Mouse (Mus musculus): ENCODE results near the gene Tas2r117.

Gene Tas2r117

DNA sequence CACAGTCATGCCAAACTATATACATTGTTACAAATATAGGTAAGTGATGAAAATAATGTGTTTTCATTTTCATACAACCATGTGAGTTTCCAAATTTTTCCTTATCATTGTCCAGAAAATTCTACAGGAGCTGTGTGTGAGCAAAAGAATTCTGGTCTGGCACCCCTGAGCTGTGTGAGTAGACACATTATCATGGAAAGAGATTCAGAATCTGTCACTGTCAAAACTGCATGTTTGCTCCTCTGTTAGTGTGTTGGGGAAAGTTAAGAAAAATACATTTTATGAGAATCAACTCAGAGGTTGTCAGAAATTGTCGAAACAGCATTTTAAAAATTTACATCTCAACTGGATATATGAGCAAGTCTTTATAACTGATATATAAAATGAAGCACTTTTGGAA lies at the start of gene Tas2r117:
Gene Tas2r117, plus strand, starts transcription at position 301 of the 400 bp plus-strand sequence.
- DNase-seq (ENCODE audit: inconsistent age in 2 of 2, low spot score in 1 of 2): no peak

DNA sequence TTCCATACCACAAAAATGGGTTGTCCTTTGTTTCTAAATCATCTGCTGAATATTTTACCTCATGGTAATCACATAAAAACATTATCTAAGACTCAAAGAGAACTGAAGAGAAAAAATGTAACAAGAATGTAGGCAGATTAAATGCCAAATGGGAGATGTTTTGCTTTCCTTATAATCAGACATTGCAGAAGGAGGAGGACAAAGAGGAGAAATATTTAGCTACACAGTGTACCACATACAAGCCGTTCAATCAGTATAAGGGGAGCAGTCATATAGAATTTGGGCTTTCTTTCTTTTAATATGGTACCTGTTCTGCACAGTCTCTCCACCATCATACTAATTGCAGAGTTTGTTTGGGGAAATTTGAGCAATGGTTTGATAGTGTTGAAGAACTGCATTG lies 48.2 kb upstream of the Tas2r117 start, which contains the start of gene Tas2r124:
Gene Tas2r124, plus strand, starts transcription at position 301 of the 400 bp plus-strand sequence.
- DNase-seq (ENCODE audit: inconsistent age in 2 of 2, low spot score in 1 of 2): no peak

DNA sequence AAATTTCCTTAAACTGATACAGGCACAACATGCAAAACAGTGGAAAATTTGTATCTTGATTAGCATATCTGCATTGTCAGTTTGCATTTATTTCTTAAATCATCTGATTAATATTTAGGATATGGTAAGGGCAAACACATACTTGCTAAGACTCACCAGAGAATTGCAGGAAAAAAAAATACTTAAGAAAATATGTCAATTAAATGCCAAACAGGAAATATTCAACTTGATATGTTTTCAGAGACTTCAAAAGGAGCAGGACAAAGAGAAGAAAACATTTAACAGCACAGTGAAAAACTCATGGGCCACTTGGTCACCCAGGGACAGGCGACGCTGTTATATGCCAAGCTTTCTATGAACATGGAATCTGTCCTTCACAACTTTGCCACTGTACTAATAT lies 40.8 kb upstream of the Tas2r117 start, which contains the start of gene Tas2r102:
Gene Tas2r102, plus strand, starts transcription at position 301 of the 400 bp plus-strand sequence.
- no peak for DNase-seq (ENCODE audit: inconsistent age in 2 of 2, low spot score in 1 of 2)

DNA sequence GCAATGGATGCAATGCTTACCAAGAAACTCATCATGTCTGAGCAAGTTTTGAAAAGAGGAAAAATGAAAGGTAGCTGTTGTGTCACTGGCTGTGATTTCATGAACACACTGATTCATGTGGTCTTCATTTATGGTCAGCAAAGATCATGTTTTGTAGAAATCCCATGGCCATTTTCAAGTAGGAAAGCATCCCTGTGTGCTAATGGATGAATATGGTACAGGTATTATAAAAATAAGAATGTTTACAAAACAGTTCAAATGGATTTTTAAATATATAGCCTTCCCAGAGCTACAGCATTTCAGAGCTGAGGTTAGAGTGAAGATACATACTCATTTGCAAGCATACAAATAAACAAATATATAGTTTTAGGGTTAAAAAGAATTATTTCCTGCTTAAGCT lies 24.6 kb upstream of the Tas2r117 start, which contains the start of gene Tas2r136:
Gene Tas2r136, minus strand, starts transcription at position 101 of the 400 bp plus-strand sequence.
- no peak for DNase-seq (ENCODE audit: inconsistent age in 2 of 2, low spot score in 1 of 2)

DNA sequence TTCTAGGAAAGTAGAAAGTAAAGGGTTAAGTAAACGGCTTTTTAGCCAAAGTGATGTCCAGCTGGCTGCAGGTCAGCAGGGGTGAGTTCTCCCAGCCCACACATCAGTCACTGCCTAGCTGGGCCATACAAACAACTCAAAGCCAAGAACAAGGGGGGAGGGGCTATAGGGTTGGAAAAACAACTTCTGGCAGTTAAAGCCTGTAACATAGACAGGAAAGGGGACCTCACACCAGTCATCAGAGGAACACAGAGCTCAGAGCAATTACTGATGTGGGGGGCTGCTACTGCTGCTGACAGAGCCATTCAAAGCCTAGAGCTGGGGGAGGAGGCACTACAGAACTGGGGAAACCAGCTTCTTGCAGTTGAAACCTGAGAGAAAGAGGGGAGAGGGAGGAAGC lies 7.2 kb upstream of the Tas2r117 start:
- DNase-seq (ENCODE audit: inconsistent age in 2 of 2, low spot score in 1 of 2): no peak

DNA sequence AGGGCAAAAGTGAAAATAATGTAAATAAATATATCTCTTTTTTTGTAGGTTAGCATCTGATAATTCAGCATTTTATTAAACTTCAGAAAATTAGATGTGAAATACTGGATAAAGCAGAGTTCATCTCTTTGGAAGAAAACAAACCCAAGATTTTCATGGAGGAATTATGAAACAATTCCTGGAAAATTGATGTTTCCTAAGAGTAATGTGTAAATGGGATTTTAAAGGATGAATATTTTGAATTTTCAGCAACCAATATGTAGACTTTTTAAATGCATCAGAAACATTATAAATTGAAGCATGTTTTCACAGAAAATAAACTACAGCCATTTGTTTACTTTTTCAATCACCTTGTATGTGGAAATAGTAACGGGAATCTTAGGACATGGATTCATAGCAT lies 44.2 kb downstream of the Tas2r117 start, which contains the start of gene Tas2r123:
Gene Tas2r123, plus strand, starts transcription at position 301 of the 400 bp plus-strand sequence.
- DNase-seq (ENCODE audit: inconsistent age in 2 of 2, low spot score in 1 of 2): no peak

All from adrenal gland, adult (tissue).